Mouse (Mus musculus): ENCODE measurements around the gene Atp2a3.
A peak's percentile ranks its signal among the peaks of the same experiment; 100 is the strongest.

Atp2a3 gene

DNA sequence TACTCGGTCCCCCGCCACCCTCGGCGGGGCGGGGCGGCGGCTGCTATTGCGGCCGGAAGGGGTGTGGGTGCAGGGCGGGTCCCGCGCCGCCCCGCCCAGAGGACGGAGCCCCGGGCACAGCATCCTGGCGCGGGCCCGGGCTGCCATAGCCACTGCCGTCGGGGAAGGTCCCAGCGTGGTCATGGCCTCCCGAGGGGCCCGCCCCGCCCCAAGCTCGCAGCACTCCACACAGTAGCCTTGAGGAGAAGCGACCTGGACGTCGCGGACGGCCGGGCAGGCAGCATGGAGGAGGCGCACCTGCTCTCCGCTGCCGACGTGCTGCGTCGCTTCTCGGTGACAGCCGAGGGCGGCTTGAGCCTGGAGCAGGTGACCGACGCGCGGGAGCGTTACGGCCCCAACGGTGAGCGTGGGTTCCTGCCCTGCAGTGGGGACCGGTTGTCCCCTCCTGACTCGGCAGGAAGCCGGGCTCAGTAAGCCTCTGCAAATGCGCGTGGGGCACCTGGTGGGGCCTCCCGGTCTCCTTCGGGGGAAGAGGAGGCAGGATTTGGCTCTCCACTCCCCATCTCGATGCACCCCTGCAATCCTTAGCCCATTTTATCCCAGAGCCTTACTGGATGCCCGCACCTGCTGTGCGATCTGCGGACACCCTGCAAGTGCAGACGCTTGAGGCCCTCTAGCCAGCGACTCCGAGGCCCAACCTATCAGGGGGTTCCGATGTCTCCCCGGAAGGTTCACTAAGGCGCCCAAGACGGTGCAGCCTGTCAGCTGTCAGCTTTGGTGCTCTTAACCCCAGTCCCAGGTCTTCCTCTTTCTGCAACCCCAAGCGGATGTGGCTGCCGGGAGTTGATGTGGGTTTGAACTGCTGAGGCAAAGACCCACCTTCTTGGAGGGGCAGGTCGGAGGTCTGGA lies at the start of gene Atp2a3:
Atp2a3 (plus strand) TSS at position 98 of the 909 bp plus-strand sequence.
- no peak for DNase-seq

DNA sequence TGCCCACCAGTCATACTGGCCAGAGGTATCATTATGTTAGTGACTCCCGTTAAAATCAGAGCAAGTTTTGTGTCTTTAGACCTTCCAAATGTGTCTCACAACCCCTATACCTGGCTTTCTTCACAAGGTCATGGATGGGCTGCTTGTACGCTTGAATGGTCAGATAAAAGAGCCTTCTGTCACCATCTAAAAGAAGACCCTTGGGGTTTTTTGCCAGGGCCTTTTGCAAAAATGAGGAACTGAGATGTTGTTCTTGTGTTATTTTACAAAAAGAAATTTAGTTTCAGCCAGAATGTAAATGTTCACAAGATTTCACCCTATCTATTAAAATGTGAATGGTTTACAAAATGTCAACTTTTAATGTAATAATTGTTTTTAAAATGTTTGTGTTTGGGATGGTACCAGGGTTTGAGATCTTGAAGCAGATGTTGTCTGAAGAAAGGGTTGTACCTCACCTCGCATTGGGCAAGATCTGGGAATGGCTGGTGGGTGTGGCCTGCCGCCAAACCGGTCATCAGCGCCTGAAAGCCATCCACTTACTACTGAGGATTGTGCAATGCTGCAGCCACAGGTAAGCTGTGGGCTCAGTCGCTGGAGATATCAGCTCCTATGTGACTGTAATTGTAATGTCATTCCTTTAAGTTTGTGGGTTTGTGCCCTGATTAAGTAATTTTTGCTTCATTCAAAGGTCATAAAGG lies 43.5 kb upstream of the Atp2a3 start:
- DNase-seq: no peak

DNA sequence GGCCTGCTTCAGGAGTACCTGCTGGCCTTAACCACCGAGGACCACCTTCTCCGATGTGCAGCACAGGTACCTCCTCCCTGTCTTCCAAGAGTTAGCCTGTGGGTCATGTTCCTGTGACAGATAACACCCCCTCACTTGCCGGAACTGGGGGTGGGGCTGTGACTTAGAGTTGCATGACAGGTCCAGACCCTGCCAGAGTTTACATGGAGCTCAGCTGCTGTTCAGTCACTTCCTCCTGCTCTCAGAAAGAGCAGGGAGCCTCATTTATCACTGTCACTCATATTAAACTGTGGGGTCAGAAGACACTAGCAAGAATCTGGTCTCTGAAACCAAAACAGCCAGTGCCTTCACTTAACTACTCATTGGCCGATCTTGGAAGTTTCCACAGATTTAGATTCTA lies 37.9 kb upstream of the Atp2a3 start:
- no peak for DNase-seq

DNA sequence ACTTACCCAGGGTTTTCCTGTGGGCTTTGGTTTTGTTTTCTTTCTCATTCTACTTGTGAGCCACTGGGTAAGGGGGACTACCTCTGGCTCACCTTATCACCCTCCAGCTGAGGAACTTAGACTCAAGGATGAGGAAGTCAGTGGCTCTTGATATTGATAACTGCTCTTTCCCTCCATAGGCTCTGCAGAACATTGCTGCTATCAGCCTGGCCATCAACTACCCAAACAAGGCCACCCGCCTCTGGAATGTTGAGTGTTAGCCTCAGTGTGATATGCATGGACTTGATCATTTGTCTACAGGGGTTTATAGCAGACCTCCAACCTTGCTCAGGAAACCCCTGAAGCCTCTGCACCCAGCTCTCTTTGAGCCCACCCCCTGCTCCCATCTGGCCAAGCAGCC lies 36.5 kb upstream of the Atp2a3 start:
- no peak for DNase-seq

DNA sequence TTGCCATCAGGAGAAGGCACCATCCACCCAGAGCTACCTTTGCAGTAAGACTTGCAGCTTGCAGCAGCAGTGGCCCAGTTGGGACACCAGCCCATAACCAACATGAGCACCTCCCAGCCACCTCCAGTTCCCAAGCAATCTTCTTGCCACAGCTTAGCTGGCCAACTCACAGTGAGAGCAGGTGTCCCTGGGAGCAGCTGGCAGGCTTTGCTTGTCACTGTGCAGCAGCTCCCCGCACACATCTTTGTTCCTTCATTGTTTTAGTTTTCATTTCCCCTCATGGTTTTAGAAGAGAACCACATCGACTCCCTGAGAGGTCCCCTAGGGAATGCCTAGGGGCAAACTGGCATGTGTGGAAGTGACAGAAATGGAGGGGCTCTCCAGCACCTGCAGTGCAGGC lies 35.9 kb upstream of the Atp2a3 start:
- DNase-seq: no peak

DNA sequence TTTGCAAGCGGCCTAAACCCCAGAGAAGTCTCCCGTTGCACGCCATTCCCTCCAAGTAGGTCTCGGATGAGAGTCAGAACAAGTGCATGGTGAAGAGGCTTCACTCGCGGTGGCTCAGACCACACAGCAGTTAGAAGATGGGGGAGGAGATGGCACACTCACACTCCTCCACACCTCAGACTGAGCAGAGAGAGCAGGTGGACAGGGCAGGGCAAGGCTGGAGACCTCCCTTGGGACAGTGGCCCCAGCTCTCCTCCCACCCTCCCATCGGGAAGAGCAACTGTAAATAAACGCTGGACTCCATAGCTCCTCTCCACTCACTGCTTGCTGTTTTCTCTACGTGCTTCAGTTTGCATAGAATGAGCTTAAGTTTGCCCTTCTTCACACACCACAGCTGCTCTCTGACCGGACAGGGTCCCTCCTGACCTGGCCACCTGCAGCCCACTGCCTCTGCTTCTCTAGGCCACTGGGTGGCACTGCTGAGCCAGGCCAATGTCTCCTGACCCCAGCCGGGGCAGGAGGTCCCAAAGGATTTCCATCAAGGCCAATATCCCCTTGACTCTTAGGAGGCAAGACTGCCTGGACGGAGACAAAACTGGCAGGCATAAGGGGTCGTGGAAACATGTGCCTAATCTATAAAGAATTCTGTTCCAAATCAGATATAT lies 34.6 kb upstream of the Atp2a3 start:
- peak; percentile 54 for DNase-seq

DNA sequence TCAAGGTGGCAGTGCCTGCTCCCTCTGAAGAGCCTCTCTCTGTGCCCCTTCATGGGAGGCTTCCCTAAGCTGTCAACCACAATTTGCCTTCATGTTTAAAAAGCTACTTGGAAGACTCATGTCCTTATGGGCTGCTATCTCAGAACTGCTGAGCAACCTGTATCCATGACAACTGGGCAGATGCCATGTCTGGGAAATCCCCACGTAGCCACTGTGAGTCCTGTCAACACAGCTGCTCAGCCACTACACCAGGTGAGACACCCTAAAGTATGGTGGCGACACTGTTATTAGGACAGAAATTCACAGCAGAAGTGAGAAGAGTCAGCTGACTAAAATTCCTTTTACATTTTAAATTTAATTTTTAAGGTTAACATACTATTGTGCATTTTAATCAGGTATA lies 32.5 kb upstream of the Atp2a3 start:
- DNase-seq: no peak

DNA sequence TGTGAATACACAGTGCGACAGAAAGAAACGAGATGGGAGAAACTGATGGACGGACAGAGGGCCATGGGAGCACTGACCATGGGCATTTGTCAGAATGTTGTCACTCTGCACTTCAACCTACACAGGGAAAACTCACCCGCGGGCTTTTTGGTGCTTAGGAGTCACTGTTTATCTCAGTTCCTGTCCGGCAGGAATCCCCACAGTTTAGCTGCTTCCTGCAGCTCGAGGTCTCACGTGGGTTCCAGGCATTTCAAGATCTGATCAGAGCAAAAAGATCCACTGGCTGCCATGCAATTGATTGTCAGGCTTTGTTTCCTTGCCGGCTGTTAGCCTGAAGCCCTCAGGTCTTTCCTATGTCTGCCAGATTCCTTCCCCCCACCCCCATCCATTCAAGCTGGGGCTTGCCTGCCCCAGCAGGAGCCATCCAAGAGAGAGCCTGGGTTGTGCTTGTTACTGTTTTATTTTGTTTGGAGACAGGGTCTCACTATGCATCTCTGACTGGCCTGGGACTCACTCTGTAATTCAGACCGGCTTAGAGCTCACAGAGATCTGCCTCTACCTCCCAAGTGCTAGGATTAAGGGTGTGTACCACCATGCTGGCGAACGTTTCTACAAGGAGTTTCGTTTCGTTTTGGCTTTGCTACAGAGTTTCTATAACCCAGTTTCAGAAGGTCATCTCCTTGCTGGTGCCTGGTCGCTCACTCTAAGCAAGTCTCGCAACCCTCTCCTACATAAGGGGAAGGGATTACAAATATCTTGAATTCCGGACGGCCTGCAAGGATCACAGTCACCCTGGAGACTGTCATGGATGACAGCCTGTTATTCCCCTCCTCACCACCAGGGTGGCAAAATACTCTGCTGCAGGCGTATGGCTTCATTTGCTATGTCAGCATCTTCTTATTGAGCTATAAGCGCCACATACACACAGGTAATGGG lies 20.5 kb upstream of the Atp2a3 start:
- DNase-seq: no peak

DNA sequence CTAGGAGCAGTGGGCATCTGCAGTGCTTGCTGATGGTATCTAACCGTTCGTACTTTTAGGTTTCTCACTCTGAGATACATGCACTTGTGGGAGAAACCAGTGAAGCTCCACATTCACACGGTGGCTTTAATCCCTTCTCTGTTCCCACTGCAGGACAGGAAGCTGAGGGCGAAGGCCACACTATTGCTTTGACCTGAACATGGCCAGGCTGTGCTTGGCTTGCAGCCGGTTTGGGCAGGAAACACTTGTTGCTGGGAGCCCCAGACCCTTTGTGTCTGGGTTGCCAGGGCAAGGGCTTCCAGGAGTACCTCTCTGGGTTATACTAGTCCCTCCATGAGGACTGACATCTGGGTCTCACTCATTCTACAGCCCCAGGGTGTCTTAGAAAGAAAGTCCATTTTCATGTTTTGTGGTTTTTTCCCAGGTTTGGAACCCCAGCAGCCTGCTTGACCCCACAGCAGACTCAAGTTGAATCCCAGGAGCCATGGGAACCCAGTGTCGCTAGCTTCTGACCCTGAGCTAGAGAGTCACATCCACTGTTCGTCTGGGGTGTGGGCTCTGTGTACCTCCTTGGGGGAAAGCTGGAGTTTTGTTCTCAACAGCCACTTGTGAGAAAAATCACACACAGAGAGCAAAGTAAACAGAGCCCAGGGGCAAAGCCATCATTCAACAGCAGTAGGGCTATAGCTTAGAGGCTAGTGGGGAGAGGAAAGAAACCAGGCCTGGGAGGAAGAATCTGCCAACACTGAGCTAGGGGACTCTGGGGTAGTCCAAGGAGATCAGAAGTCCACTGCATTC lies 15.8 kb upstream of the Atp2a3 start:
- DNase-seq: no peak

DNA sequence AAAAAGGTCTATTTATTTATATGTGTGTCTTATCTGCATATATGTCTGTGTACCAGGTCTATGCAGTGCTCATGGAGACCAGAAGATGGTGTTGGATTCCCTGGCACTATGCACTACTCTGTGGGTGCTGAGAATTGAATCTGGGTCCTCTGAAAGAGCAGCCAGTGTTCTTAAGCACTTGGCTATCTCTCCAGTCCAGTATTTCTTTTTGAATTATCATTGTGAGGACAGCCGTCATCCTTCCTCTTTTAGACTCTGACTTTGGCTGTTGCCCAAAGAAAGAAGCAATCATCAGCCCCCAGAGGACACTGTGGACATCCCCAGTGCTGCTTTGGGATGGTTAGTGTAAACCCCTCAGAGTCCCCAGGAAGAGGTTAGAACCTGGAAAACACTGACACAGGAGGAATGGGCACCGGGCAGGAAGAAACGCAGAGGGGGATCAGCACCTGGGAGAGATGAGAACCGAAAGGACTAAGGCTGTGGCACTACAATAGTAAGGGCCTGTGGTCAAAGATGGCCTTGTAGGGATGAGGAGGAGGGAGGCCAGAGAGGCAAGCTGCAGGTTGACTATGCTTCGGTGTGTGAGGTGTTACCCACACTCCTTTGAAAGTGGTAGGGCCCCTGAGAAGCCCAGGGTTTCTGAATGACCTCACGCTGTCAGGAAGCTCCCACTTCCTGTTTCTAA lies 15.0 kb upstream of the Atp2a3 start:
- no peak for DNase-seq

DNA sequence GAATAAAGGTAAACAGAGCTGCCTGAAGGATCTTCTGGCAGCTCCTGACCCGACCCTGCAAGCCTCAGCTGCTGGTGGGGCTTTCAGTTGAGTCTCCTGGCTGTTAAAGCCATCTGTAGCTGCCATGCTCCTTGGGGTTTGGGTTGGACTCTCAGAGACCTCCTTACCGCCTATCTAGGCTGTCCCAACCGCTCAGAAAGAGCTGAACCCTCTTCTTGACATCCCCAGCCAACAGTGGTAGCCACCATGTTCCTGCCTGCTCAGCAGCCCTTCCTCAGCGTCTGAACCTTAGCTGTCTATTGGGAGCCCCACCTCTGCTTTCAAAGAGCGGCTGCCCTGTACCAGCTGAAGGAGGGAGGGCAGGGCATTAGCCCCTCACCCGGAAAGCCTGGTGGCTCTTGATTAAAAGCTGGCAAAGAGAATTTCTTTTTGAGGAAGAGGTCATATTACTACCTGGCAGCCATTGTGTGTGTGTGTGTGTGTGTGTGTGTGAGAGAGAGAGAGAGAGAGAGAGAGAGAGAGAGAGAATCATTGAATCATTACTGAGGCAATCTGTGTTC lies 14.3 kb upstream of the Atp2a3 start:
- no peak for DNase-seq

DNA sequence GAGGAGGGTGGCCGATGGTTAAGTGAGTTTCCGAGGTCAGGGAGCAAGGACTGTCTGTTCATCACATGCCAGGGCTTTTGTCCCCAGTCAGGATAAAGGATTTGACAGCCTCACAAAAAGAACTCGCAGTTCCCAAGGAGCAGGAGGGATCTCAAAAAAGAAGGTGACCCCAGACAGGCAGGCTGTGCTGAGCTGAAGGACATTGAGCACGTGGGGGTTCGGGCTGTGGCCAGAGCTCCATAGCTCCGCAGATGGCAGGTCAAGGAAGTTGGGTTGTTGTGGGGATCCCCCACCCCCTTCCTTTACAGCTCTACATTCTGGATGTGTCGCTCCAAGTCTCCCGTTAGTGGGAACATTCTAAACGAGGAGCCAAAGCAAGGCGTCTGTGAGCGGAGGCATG lies 13.1 kb upstream of the Atp2a3 start:
- no peak for DNase-seq

DNA sequence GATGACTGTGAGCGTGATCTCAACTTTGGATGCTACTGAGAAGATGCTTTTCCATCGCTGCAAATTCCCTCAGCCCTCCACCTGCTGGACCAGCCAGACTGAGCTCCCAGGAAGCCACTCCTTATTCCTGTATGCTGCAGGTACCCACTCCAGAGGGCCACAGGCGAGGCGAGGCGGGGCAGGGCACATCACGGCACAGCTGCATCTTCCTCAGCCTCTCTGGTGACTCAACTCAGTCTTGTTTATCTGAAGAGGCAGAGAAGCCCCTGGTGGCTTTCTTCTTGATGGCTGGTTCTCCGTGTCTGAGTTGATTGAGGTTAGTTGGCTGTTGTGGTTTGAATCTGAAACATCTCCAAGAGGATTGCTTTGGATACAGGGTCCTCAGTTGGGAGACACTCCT lies 12.7 kb upstream of the Atp2a3 start:
- DNase-seq: no peak

DNA sequence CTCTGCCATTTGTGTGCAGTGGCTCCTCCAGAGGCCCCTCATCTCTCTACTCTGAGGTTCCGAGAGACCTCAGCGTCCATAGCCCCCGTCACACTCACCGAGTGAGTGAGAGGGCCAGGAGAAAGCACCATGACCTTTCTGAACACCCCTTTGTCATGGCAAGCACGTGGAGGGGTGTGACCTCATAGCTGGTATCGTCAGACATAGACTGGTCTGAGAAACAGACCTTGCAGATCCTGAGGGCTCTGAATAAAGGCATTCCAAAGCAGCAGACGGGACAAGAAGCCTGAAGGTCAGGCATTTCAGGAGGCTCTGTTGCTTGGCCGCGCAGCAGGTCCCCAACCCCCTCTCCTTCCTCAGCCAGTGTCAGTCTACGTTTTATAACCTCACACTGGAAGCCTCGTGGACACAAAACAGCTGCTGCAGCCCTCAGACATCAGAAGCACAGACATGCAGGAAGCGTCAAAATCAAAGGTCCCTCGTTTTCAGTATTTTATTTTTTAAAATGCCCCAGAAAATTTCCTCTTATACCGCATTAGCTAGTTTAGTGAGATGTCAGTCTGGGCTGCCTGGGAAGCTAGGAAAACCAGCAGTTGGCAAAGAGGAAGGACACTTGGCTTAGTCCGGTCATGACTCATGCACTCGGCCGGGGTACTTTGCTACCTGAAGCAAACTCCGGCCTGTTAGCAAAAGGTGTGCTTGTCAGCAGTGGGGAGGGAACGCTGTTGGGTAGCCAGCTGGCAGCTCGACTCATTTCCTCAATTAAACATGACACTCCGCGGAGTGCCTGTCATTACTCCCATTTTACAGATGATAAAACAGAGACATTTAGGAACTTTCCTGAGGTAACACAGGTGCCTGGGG lies 9.6 kb upstream of the Atp2a3 start:
- peak; percentile 30 for DNase-seq

DNA sequence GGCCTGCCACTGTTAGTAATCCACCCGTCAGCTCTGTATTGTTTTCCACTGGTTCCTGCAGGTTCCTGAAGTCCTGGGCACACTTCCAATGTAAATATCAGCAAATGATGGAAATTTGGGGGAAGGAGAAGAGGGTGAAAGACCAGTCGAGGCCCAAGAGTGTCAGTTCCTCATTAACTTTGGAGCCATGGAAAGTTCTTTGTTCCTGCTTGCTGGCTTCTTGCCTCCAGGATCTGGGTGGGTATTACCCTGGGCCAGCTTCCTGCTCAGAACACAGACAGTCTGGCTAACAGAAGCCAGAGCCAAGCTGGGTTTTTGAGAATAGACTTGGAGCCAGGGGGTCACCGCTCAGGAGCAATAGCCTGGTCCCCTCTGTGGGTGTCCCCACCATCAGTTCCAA lies 8.7 kb upstream of the Atp2a3 start:
- no peak for DNase-seq

DNA sequence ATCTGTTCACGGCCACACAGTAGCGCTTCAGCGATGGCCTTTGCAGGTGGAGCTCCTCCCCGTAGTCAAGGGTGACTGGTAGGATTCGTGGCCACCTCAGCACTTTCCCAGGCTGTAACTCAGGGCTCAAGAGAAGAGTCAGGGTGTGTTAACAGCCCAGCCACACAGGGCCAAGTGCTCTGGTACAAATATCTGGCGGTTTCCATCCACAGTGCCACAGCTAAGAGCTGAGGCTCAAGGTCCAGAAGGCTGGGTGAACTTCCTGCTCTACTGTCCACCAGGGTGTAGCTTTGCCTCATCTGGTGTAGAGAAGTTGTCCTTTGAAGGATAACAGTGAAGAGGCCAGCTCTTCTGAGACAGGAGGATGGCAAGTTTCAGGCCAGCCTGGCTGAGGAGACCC lies 8.3 kb upstream of the Atp2a3 start:
- DNase-seq: no peak

DNA sequence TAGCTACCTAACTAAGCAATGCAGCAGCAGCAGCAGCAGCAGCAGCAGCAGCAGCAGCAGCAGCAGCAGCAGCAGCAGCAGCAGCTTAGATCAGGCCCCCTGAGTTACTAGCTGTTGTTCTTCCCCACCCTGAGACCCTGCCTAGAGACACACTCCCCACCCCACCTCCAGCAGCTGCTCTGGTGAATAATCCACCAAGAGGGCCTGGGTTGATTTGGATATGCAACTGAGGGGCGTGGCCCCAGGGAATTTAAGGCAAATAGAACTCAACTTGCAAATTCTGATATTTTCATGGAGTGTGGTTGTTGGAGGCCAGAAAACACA lies 7.9 kb upstream of the Atp2a3 start:
- no peak for DNase-seq

DNA sequence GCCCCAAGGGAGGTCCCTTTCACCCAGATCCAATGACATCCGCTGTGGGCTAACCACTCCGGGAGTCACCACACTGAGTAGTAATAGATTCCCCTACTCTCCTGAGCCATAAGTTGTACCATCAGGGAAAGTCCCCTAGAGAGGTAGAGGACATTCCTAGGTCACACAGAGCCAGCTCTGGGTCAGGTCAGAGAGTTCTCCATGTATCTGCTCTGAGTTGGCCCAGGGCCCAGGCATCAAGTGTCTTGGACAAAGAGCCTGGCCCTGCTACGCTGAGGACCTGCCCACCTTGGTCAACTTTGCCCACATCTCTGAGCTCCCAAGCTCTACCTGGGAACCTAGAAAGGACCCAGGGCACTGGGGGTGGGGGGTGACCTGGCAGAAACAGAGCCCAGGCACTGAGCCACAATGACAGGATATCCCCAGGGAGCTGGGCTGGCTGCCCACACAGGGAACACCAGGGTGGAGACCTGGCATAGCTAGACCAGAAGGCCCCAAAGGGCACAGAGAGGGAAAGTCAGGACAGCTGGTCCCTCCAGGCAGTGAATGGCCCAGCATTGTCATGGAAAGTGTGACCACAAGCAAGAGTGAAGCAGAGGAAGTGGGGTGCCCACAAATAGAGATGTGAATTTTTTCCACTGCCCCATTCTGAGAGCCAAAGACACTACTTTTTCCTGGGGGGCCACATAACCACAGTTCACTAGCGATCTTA lies 7.4 kb upstream of the Atp2a3 start:
- peak; percentile 20 for DNase-seq

DNA sequence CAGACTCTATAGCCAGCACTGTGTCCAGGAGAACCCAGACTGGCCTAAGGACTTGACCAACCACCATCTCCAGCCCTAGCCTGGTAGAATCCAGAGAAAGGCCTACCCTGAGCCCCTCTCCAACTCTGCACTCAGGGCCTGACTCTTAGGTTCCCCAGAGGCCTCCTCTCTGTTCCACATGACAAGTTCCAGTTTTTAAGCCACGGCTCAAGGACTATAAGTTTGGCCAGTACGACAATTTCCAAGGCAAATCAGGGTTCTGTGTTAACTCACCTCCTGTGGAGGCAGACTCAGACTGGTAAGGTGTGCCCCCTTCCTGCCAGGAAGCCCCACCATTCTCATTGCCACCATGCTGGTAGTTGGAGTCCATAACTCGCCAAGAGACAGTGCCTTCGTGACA lies 6.8 kb upstream of the Atp2a3 start:
- DNase-seq: no peak

Data from cerebellum, adult 8-10 months (tissue).